Mouse (Mus musculus) liver, embryonic 16.5 days (tissue): ENCODE data around the gene Dnajb4. TPM values are rescaled to one million over a fixed set of nuclear protein-coding genes. Genes with fewer than 3 reads are reported as not detected.
A peak's percentile ranks its signal among the peaks of the same experiment; 100 is the strongest.

Experiments
- ATAC-seq: fragments of 200-750 bp; cut with Nextera tagmentation; 2 replicates; pipeline ENCODE4 v1.8.0; 2017; ENCODE audit warnings: low read depth, mild to moderate bottlenecking, moderate number of reproducible peaks, moderate library complexity
- H3K27ac ChIP-seq: fragments of 300-500 bp; sonication (generic); 2 replicates; pipeline ENCODE4 v1.5.1; 2014; ENCODE audit warnings: mild to moderate bottlenecking, low read length
- H3K27me3 ChIP-seq: fragments of 300-500 bp; sonication (generic); 2 replicates; pipeline ENCODE4 v1.6.1; 2014; ENCODE audit warnings: low read depth, low read length, mixed read lengths; ENCODE audit not compliant: control insufficient read depth, insufficient read depth
- H3K36me3 ChIP-seq: fragments of 300-500 bp; sonication (generic); 2 replicates; pipeline ENCODE4 v1.6.1; 2014; ENCODE audit warnings: mild to moderate bottlenecking; ENCODE audit not compliant: control insufficient read depth, insufficient read depth
- H3K4me1 ChIP-seq: fragments of 300-500 bp; sonication (generic); 2 replicates; pipeline ENCODE4 v1.6.1; 2014; ENCODE audit warnings: low read depth, low read length, mixed read lengths; ENCODE audit not compliant: control insufficient read depth
- H3K4me2 ChIP-seq: fragments of 300-500 bp; sonication (generic); 2 replicates; pipeline ENCODE4 v1.6.1; 2014; ENCODE audit warnings: low read depth, low read length, mixed read lengths
- H3K4me3 ChIP-seq: fragments of 300-500 bp; sonication (generic); 2 replicates; pipeline ENCODE4 v1.5.1; 2014; ENCODE audit warnings: low read depth, mild to moderate bottlenecking, low read length
- H3K9ac ChIP-seq: fragments of 300-500 bp; sonication (generic); 2 replicates; pipeline ENCODE4 v1.6.1; 2014; ENCODE audit warnings: low read depth, low read length
- H3K9me3 ChIP-seq: fragments of 300-500 bp; sonication (generic); replicated peaks from 2 replicates; pipeline ENCODE4 v1.6.1; 2016; ENCODE audit warnings: low read length; ENCODE audit not compliant: control insufficient read depth
- WGBS: fragments of 180-500 bp; shearing (Covaris S2); extraction: QIAGEN DNeasy Blood & Tissue Kit; methylation state at CpG from one replicate; pipeline ENCODE4 v1.1.7; 2014; ENCODE audit not compliant: insufficient replicate concordance; 5-methylcytosine and 5-hydroxymethylcytosine counted together
- polyA plus RNA-seq: library from polyadenylated mRNA; unstranded; fragments of >200 nt; fragmentation: Nextera tagmentation; extraction: Ambion mirVana; gene quantifications from 2 replicates; pipeline ENCODE4 v1.2.1, GENCODE M21; 2015

Gene Dnajb4
- polyA plus RNA-seq, 1 experiment from 2014 or later, result 37.1 TPM

DNA sequence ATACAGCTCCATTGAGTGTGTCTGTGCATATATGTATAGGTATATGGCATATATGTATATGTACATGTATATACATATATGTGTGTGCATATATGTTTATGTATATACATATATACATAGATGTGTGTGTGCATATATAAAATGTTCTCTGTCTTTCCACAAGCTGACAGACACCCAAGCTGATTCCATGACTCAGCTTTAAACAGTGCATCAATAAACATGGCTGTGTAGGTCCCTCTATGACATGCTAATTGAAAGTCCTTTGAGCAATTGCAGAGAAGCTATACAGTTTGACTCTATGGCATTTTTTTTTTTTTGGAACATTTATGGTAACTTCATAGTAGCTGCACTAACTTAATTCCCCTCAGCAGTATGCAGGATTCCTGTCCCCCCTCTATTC lies 50.8 kb downstream of the Dnajb4 start:
- H3K27ac ChIP-seq, result no peak overlapping the region
- no peaks in the 10 kb centered on the region for H3K9me3 ChIP-seq
- no peak overlapping the region for H3K4me3 ChIP-seq
- H3K4me1 ChIP-seq, result peaks cover 6% of the 10 kb centered on the region
- no peak overlapping the region for H3K4me2 ChIP-seq
- no peaks in the 10 kb centered on the region for H3K36me3 ChIP-seq
- ATAC-seq, result no peak
- H3K27me3 ChIP-seq, result peaks cover 3% of the 10 kb centered on the region
- H3K9ac ChIP-seq, result no peak overlapping the region

- Histone ChIP-seq H3K4me2 (no peak overlapping the region), H3K4me1 (peaks cover 13% of the 10 kb centered on the region), H3K9ac (no peak overlapping the region), H3K27me3 (no peaks in the 10 kb centered on the region; the same call in 1 of the 2 replicates), H3K27ac (no peak overlapping the region), H3K4me3 (no peak overlapping the region), H3K36me3 (no peaks in the 10 kb centered on the region), H3K9me3 (no peaks in the 10 kb centered on the region)
- 72% methylated on average over 10 of the region's 10 CpGs for WGBS
- ATAC-seq, result no peak
Measured at GRCm38 (mm10) chr3:152158344-152159291, 51.5 kb downstream of the Dnajb4 start.

DNA sequence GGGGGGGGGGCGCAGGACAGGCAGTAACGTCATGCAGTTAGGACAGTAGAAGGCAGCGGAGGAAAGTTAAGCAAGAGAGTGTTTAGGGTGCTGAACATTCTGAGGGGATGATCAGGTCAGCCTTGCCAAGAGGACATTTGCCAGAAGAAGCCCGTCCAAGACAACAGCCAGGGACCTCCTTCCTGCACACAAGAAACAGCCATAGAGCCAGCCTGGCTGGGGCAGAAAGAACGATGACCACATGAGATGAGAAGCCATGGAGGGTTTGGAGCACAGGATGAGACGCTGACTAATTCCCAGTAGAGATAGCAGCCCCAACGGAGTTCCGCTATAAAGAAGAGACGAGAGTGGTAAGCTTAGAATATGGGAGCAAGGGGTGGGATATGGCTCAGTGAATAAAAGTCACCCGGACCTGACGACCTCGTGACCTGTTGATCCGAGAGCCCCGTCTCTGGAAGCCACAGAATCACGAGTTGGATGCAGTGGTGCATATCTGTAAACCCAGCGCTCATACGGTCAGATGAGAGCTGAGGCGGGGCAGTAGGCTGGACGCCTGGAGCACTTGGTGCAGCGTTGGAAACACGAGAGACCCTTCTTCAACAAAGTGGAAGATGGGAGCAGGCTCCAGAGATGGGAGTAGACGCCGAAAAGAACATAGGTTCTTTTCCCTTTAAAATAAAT lies 53.1 kb downstream of the Dnajb4 start:
- H3K9me3 ChIP-seq, result no peaks in the 10 kb centered on the region
- H3K27ac ChIP-seq, result no peak overlapping the region
- WGBS, result 70% methylated on average over 23 of the region's 23 CpGs
- H3K4me2 ChIP-seq, result no peak overlapping the region
- H3K36me3 ChIP-seq, result no peaks in the 10 kb centered on the region
- no peak overlapping the region for H3K4me3 ChIP-seq
- no peak for ATAC-seq
- no peak overlapping the region for H3K9ac ChIP-seq
- H3K27me3 ChIP-seq, result no peaks in the 10 kb centered on the region
- peaks cover 30% of the 10 kb centered on the region for H3K4me1 ChIP-seq

- 62% methylated on average over 11 of the region's 11 CpGs for WGBS
- Histone ChIP-seq H3K4me3 (no peak overlapping the region), H3K9me3 (no peaks in the 10 kb centered on the region), H3K36me3 (no peaks in the 10 kb centered on the region), H3K4me1 (peaks cover 38% of the 10 kb centered on the region), H3K9ac (no peak overlapping the region), H3K27me3 (no peaks in the 10 kb centered on the region), H3K4me2 (no peak overlapping the region), H3K27ac (no peak overlapping the region)
- no peak for ATAC-seq
Measured at GRCm38 (mm10) chr3:152155296-152155948, 54.7 kb downstream of the Dnajb4 start.

DNA sequence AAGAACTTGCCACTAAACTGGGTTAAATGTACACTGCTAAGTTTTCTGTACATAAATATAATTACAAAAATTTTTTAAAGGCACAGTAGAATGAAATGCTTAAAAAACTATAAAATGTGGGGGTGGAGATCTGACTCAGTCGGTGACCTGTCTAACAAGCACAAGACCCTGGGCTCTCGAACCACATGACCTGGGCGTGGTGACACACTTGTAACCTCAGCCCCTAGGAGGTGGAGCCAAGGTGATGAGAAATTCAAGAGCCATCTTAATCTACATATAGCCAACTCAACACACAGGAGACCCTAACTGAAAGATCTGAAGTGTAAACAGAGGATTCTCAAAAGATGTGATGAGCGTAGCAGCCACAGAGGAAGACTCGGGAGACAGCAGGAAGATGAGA lies 56.0 kb downstream of the Dnajb4 start:
- H3K36me3 ChIP-seq, result no peaks in the 10 kb centered on the region
- H3K9me3 ChIP-seq, result no peaks in the 10 kb centered on the region
- H3K4me1 ChIP-seq, result peaks cover 46% of the 10 kb centered on the region
- no peaks in the 10 kb centered on the region for H3K27me3 ChIP-seq
- 72% methylated on average over 5 of the region's 5 CpGs for WGBS
- H3K27ac ChIP-seq, result no peak overlapping the region
- no peak overlapping the region for H3K9ac ChIP-seq
- no peak overlapping the region for H3K4me3 ChIP-seq
- H3K4me2 ChIP-seq, result no peak overlapping the region
- no peak for ATAC-seq

- Histone ChIP-seq H3K27ac (peak overlapping the region; percentile 58), H3K9ac (no peak overlapping the region), H3K4me1 (peaks cover 46% of the 10 kb centered on the region), H3K4me3 (no peak overlapping the region), H3K36me3 (no peaks in the 10 kb centered on the region), H3K27me3 (no peaks in the 10 kb centered on the region), H3K4me2 (peak overlapping the region; percentile 56; the same call in 1 of the 2 replicates), H3K9me3 (no peaks in the 10 kb centered on the region)
- ATAC-seq, result peak; percentile 9; the same call in 1 of the 2 replicates
- 78% methylated on average over 2 of the region's 2 CpGs for WGBS
Measured at GRCm38 (mm10) chr3:152153152-152153551, 57.0 kb downstream of the Dnajb4 start.

GRCm38 (mm10) chr3:152152483-152152804 lies 57.7 kb downstream of the Dnajb4 start:
- Histone ChIP-seq H3K4me2 (peak overlapping the region; percentile 56), H3K27ac (peak overlapping the region; percentile 81), H3K9ac (peak overlapping the region; percentile 54), H3K9me3 (no peaks in the 10 kb centered on the region), H3K4me3 (peak overlapping the region; percentile 33), H3K36me3 (no peaks in the 10 kb centered on the region), H3K27me3 (no peaks in the 10 kb centered on the region), H3K4me1 (peaks cover 46% of the 10 kb centered on the region)
- ATAC-seq, result peak; percentile 95
- 35% methylated on average over 1 of the region's 1 CpGs for WGBS

GRCm38 (mm10) chr3:152151725-152152482 lies 58.2 kb downstream of the Dnajb4 start:
- WGBS, result 50% methylated on average over 29 of the region's 29 CpGs
- H3K9me3 ChIP-seq, result no peaks in the 10 kb centered on the region
- H3K4me1 ChIP-seq, result peaks cover 49% of the 10 kb centered on the region

More at GRCm38 (mm10) chr3:152151725-152152482, 58.2 kb downstream of the Dnajb4 start:
- peak; percentile 41 for ATAC-seq
- H3K9ac ChIP-seq, result peak overlapping the region; percentile 54
- no peaks in the 10 kb centered on the region for H3K27me3 ChIP-seq
- H3K27ac ChIP-seq, result peak overlapping the region; percentile 81
- peak overlapping the region; percentile 33 for H3K4me3 ChIP-seq
- H3K36me3 ChIP-seq, result no peaks in the 10 kb centered on the region
- peak overlapping the region; percentile 56 for H3K4me2 ChIP-seq
